Mouse (Mus musculus) liver, embryonic 13.5 days (tissue): Measurements from ENCODE around the gene Cemip2. TPM values are rescaled to one million over a fixed set of nuclear protein-coding genes. Genes with fewer than 3 reads are reported as not detected.

ENCODE experiments used
- ATAC-seq: fragments of 200-750 bp; cut with Nextera tagmentation; 2 replicates; pipeline ENCODE4 v1.8.0; 2017; ENCODE audit warnings: low read depth, mild to moderate bottlenecking, moderate number of reproducible peaks, moderate library complexity
- DNase-seq: peaks from one replicate; pipeline ENCODE4 v3.0.0; 2022
- H3K27ac ChIP-seq: fragments of 300-500 bp; sonication (generic); 2 replicates; pipeline ENCODE4 v1.5.1; 2015; ENCODE audit warnings: moderate library complexity, mild to moderate bottlenecking, inconsistent platforms
- H3K27me3 ChIP-seq: fragments of 300-500 bp; sonication (generic); 2 replicates; pipeline ENCODE4 v1.6.1; 2015; ENCODE audit warnings: mild to moderate bottlenecking, inconsistent platforms
- H3K36me3 ChIP-seq: fragments of 300-500 bp; sonication (generic); 2 replicates; pipeline ENCODE4 v1.6.1; 2015; ENCODE audit warnings: mild to moderate bottlenecking, inconsistent platforms
- H3K4me1 ChIP-seq: fragments of 300-500 bp; sonication (generic); replicated peaks from 2 replicates; pipeline ENCODE4 v1.6.1; 2015; ENCODE audit warnings: inconsistent platforms
- H3K4me2 ChIP-seq: fragments of 300-500 bp; sonication (generic); 2 replicates; pipeline ENCODE4 v1.6.1; 2015; ENCODE audit warnings: inconsistent platforms, mild to moderate bottlenecking, moderate library complexity
- H3K4me3 ChIP-seq: fragments of 300-500 bp; sonication (generic); replicated peaks from 2 replicates; pipeline ENCODE4 v1.5.1; 2015; ENCODE audit warnings: mild to moderate bottlenecking, inconsistent platforms
- H3K9ac ChIP-seq: fragments of 300-500 bp; sonication (generic); 2 replicates; pipeline ENCODE4 v1.6.1; 2015; ENCODE audit warnings: mild to moderate bottlenecking, inconsistent platforms
- H3K9me3 ChIP-seq: fragments of 300-500 bp; sonication (generic); replicated peaks from 2 replicates; pipeline ENCODE4 v1.6.1; 2016; ENCODE audit warnings: inconsistent platforms
- WGBS: fragments of 180-500 bp; shearing (Covaris S2); methylation state at CpG from one replicate; pipeline ENCODE4 v1.1.7; 2015; ENCODE audit not compliant: insufficient replicate concordance; 5-methylcytosine and 5-hydroxymethylcytosine counted together
- polyA plus RNA-seq: library from polyadenylated mRNA; unstranded; fragments of >200 nt; fragmentation: Nextera tagmentation; extraction: Ambion mirVana; gene quantifications from 2 replicates; pipeline ENCODE4 v1.2.1, GENCODE M21; 2015

Gene Cemip2
- polyA plus RNA-seq, 1 experiment from 2014 or later, result 7.2 TPM

DNA sequence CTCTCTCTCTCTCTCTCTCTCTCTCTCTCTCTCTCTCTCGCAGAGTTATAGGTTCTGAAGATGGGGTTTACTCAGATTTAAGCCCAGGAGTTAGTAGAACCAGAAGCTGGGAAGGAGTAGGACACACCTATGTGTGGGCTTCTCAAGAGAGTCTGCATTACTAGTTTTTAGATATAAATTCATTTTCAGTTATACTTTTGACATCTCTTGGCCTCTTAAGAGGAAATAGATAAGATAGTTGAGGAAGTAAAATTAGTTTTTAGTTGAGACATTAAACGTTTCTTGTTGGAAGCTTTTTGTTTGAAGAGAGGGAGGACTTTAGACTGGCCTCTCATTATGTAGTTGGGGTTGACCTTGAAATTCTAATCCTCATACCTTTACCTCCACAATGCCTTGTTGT lies 28.0 kb upstream of the Cemip2 start:
- no peak overlapping the region for H3K4me3 ChIP-seq
- H3K27me3 ChIP-seq, result no peaks in the 10 kb centered on the region
- no peaks in the 10 kb centered on the region for H3K9me3 ChIP-seq
- H3K4me2 ChIP-seq, result no peak overlapping the region
- ATAC-seq, result no peak
- no peaks in the 10 kb centered on the region for H3K36me3 ChIP-seq
- H3K9ac ChIP-seq, result no peak overlapping the region
- no peaks in the 10 kb centered on the region for H3K4me1 ChIP-seq
- H3K27ac ChIP-seq, result no peak overlapping the region
- 12% methylated on average over 2 of the region's 2 CpGs for WGBS
- DNase-seq, result no peak

DNA sequence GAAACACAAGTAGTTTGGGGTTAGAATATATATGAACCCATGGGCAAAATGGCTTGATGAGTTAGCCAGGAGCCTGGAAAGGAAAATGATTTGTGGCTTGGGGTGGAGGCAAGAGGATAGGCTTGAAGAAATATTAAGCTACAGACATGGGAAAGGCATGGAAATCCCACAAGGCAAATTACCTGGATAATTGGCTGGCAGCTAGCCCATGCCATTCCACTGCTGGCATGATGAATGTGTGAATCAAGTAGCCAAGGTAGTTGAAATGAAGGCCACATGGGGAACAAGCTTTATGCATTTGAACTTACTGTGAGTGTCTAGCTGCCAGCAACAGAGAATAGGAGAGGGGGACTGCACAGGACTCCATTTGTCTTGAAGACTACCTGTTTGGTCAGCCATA lies 16.5 kb upstream of the Cemip2 start:
- H3K4me3 ChIP-seq, result no peak overlapping the region
- DNase-seq (no peak), ATAC-seq (no peak)
- no peaks in the 10 kb centered on the region for H3K9me3 ChIP-seq
- no peaks in the 10 kb centered on the region for H3K36me3 ChIP-seq
- no peaks in the 10 kb centered on the region for H3K4me1 ChIP-seq
- H3K4me2 ChIP-seq, result no peak overlapping the region
- no peaks in the 10 kb centered on the region for H3K27me3 ChIP-seq
- H3K27ac ChIP-seq, result no peak overlapping the region
- H3K9ac ChIP-seq, result no peak overlapping the region

DNA sequence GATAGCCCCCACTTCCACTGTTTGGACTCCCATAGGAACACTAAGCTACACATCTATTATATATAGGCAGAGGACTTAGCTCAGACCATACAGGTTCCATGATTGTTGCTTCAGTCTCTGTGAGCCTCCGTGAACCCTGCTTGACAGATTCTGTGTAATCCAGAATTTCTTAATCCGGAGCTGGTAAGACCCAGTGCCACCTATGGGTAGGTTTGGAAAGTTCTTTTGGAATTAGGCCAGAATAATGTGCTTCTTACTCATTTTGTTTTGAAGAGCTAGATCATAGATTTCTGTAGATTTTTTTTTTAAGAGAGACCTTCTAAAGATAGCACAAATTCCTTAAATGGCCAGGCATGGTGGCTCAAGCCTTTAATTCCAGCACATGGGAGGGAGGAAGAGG lies 14.1 kb upstream of the Cemip2 start:
- Histone ChIP-seq H3K36me3 (no peaks in the 10 kb centered on the region), H3K27ac (no peak overlapping the region), H3K4me3 (no peak overlapping the region), H3K9me3 (no peaks in the 10 kb centered on the region), H3K4me1 (no peaks in the 10 kb centered on the region), H3K9ac (no peak overlapping the region), H3K4me2 (no peak overlapping the region), H3K27me3 (no peaks in the 10 kb centered on the region)
- no peak for DNase-seq
- 64% methylated on average over 2 of the region's 2 CpGs for WGBS
- no peak for ATAC-seq

DNA sequence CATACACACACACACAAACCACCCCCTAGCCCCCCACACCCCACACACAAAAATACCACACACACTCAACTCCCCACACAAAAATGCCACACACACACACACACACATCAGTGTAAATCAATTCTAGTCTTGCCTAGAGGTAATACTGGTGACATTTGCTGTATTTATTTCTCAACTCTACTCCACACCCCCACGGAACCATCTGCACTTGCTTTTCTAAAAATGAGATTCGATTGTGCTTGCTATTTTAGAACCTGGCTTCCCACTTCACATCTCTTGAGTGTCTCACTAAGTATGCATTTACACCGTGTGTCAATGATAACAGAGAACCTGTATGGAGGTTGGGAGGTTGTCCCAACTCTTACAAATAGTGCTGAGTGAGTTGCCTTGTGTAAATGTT lies 13.4 kb upstream of the Cemip2 start:
- H3K36me3 ChIP-seq, result no peaks in the 10 kb centered on the region
- H3K4me3 ChIP-seq, result no peak overlapping the region
- WGBS, result 59% methylated on average over 3 of the region's 3 CpGs
- ATAC-seq (no peak), DNase-seq (no peak)
- no peak overlapping the region for H3K4me2 ChIP-seq
- H3K27me3 ChIP-seq, result no peaks in the 10 kb centered on the region
- H3K4me1 ChIP-seq, result no peaks in the 10 kb centered on the region
- no peaks in the 10 kb centered on the region for H3K9me3 ChIP-seq
- H3K9ac ChIP-seq, result no peak overlapping the region
- H3K27ac ChIP-seq, result no peak overlapping the region

DNA sequence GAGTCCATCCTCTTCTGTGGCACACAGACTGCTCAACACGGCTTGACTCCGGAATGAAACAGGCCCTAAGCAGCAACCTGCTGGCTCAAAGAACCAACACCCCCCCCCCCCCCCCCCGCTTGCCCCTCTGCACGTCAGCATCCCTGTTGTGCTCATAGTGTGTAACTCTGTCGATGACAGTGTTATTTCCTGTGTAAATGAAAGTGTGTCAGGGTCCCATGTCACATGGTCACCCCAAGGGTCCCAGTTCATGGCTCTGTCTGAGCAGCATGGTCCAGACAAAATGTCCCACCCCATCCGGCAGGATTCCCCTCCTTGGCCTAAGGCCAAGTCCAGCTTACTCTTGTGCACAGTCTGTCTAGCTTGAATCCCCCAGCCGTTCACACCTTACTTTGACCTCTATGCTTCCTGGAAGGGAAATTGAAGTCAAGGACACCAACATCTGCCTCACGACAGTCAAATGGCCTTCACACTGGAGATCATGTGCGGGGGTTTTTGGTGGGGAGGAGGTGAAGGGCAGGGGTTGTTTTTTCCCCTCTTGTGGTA lies 10.6 kb upstream of the Cemip2 start:
- Histone ChIP-seq H3K9ac (no peak overlapping the region), H3K27ac (no peak overlapping the region), H3K9me3 (no peaks in the 10 kb centered on the region), H3K4me3 (no peak overlapping the region), H3K36me3 (no peaks in the 10 kb centered on the region), H3K4me2 (no peak overlapping the region), H3K4me1 (no peaks in the 10 kb centered on the region), H3K27me3 (no peaks in the 10 kb centered on the region)
- 67% methylated on average over 8 of the region's 9 CpGs for WGBS
- ATAC-seq, result no peak
- no peak for DNase-seq

DNA sequence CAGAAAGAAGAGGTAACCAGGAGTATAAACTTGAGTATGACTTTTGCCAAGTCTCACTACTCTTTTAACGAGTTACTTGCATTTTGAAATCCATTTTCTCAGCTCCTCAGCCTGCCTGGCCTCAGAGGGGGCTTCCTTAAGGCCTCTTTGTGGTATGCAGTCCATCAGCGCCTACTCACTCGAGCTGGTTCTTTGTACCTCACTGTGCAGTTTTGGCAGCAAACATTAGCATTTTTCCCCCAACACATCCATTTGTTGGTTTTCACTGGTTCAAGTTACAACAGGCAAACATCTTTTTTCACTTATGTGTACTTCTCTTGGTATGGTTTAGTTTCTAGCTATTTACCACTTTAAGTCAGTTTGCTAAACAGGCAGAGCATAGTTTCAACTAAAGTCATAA lies 8.3 kb upstream of the Cemip2 start:
- H3K27ac ChIP-seq, result no peak overlapping the region
- no peaks in the 10 kb centered on the region for H3K36me3 ChIP-seq
- no peak overlapping the region for H3K9ac ChIP-seq
- no peak overlapping the region for H3K4me3 ChIP-seq
- DNase-seq (no peak), ATAC-seq (no peak)
- H3K4me1 ChIP-seq, result no peaks in the 10 kb centered on the region
- H3K27me3 ChIP-seq, result no peaks in the 10 kb centered on the region
- WGBS, result 52% methylated on average over 3 of the region's 3 CpGs
- H3K9me3 ChIP-seq, result no peaks in the 10 kb centered on the region
- no peak overlapping the region for H3K4me2 ChIP-seq

DNA sequence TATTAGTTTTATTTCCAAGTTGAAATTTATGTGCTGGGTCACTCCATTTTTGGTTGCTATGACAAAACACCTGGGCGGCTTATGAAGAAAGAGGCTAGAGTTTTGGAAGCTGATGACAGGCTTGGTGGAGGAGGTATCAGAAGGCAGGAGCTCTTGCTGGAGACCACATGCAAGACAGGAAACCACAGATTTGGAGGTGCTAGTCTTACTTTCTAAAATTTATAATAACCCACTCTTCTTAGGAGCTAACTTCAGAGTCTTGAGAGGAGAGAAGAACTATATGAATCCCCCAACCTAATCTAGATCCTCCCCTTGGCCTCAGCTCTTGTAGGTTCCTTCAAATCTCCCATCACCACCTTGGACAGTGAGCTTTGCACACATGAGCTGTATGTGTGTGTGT lies 6.6 kb upstream of the Cemip2 start:
- ATAC-seq, result no peak
- Histone ChIP-seq H3K9me3 (no peaks in the 10 kb centered on the region), H3K4me3 (no peak overlapping the region), H3K36me3 (no peaks in the 10 kb centered on the region), H3K4me2 (no peak overlapping the region), H3K27ac (no peak overlapping the region), H3K9ac (no peak overlapping the region), H3K27me3 (0 out of 2 replicates have a peak, but pooled peaks cover 3% of the 10 kb centered on the region), H3K4me1 (no peaks in the 10 kb centered on the region)
- 61% methylated on average over 1 of the region's 1 CpGs for WGBS
- DNase-seq, result no peak

DNA sequence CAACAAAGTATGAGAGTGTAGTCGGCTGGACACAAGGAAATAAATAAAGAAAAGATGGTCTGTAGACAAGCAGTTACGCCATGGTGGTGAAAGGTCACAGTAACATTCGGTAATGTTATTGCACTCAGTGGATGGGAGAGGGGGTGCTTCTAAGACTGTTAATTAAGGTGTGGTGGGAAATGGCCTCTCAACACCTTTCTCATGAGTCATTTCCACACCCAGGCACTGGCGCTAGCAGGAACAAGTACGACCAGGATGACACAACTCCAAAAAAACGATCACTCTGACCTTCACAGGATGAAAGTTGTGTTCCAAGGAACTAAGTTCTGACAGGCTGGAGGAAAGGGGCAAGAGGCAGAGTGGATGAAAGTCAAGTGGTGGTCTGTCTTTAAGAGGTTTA lies 4.5 kb upstream of the Cemip2 start:
- Histone ChIP-seq H3K36me3 (no peaks in the 10 kb centered on the region), H3K4me3 (no peak overlapping the region), H3K9ac (no peak overlapping the region), H3K4me1 (peaks cover 10% of the 10 kb centered on the region), H3K27me3 (peaks cover 9% of the 10 kb centered on the region; the same call in 1 of the 2 replicates), H3K9me3 (no peaks in the 10 kb centered on the region), H3K27ac (no peak overlapping the region), H3K4me2 (no peak overlapping the region)
- WGBS, result 60% methylated on average over 6 of the region's 6 CpGs
- ATAC-seq (no peak), DNase-seq (no peak)

DNA sequence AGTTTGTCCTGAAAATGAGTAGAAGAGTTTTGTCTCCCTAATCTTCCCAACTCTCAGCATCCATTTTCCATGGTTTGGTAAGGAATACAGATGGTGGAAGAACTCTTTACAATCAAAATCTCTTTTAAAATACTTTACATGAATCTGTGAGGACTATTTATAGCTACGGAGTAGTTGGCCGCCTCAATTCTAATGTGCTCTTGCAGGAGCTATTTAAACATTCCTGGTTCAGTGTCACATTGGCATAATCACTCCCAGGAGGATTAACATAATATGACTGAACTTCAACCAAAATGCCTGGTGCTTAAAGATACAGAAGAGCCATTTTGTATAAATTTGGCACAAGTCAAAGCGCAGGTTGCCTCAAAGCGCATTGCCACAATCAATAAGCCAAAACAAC lies 2.5 kb upstream of the Cemip2 start:
- H3K4me1 ChIP-seq, result peaks cover 24% of the 10 kb centered on the region
- no peaks in the 10 kb centered on the region for H3K9me3 ChIP-seq
- H3K27me3 ChIP-seq, result peaks cover 23% of the 10 kb centered on the region
- H3K27ac ChIP-seq, result no peak overlapping the region
- no peak overlapping the region for H3K4me3 ChIP-seq
- no peaks in the 10 kb centered on the region for H3K36me3 ChIP-seq
- no peak for ATAC-seq
- no peak overlapping the region for H3K9ac ChIP-seq
- DNase-seq, result no peak
- 74% methylated on average over 4 of the region's 4 CpGs for WGBS
- H3K4me2 ChIP-seq, result no peak overlapping the region

DNA sequence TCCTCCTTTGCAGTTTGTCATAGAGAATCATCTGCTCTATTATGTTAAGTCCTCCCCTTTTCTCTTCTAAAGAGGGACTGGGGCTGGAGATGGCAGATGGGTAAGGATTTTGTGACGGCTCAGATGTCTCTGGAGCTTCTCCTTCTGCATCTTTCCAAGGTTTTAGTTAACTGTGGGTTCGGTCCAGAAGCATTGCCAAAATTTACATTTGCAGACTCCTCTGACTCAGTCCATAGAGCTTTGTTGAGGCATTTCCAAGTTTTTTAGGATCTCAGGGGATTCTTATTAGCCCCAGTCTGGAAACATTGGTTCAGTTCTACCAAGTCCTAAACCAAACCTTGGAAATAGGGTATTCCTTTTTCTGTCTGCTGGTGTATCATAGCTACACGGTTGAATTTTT lies 1.5 kb upstream of the Cemip2 start:
- Histone ChIP-seq H3K36me3 (no peaks in the 10 kb centered on the region), H3K27me3 (peaks cover 23% of the 10 kb centered on the region), H3K9me3 (no peaks in the 10 kb centered on the region), H3K4me1 (peaks cover 24% of the 10 kb centered on the region), H3K9ac (no peak overlapping the region), H3K4me2 (no peak overlapping the region; the same call in 1 of the 2 replicates), H3K27ac (no peak overlapping the region), H3K4me3 (no peak overlapping the region)
- DNase-seq (no peak), ATAC-seq (no peak)
- 62% methylated on average over 3 of the region's 3 CpGs for WGBS

DNA sequence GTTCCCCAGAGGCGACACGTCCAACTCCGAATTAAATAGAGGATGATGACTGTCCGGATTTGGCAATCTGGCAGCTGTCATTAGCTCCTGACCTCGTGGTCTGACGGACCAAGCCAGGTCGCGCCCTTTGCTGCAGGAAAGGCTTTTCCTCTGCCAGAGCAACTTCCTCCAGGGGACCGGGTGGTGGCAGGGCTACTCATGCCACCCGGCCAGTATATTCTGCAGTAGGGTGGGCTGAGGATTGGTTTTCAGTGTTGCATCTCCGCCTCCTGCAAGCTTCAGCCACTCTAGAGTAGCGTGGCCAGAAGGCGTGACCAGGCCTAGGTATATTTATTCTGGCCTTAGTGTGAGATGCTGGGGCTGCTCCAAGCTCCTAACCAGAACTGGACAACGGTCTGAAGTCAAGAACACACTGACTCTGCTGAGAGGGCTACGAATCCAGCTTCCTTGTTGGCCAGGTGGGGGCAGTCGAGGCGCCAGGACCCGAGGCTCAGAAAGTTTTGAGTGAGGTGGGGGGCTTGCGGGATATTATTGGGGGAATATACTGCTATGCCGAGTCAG lies 891 bp upstream of the Cemip2 start:
- H3K27me3 ChIP-seq, result peaks cover 23% of the 10 kb centered on the region
- WGBS, result 16% methylated on average over 20 of the region's 20 CpGs
- peaks cover 24% of the 10 kb centered on the region for H3K4me1 ChIP-seq
- H3K4me3 ChIP-seq, result peak overlapping the region; percentile 80
- H3K9me3 ChIP-seq, result no peaks in the 10 kb centered on the region
- ATAC-seq (no peak), DNase-seq (no peak)
- H3K27ac ChIP-seq, result no peak overlapping the region
- H3K4me2 ChIP-seq, result peak overlapping the region; percentile 96
- no peaks in the 10 kb centered on the region for H3K36me3 ChIP-seq
- peak overlapping the region; percentile 57; the same call in 1 of the 2 replicates for H3K9ac ChIP-seq

DNA sequence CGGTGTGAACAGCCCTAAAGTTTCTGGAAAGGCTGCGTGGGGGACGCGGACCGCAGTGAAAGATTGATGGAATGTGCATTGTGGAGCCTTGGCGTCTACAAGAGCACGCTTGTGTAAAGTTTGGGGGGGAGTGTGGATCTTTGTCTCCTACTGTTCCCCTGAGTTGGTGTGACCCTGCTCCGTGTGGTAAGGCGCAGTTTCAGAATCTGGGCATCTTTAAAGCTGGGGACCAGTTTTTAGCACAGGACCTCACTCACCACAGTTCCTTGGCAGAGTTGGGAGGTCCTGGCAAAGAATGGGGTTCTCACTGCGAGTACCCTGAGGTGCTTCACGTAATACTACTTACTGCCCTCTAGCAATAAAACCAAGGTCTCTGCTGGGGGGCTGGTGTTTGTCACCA lies 964 bp downstream of the Cemip2 start:
- 2% methylated on average over 11 of the region's 11 CpGs for WGBS
- ATAC-seq (no peak), DNase-seq (no peak)
- H3K4me1 ChIP-seq, result peaks cover 33% of the 10 kb centered on the region
- peak overlapping the region; percentile 79 for H3K9ac ChIP-seq
- no peak overlapping the region for H3K27ac ChIP-seq
- H3K4me2 ChIP-seq, result peak overlapping the region; percentile 96
- no peaks in the 10 kb centered on the region for H3K36me3 ChIP-seq
- peak overlapping the region; percentile 80 for H3K4me3 ChIP-seq
- peaks cover 23% of the 10 kb centered on the region for H3K27me3 ChIP-seq
- no peaks in the 10 kb centered on the region for H3K9me3 ChIP-seq
